Mouse (Mus musculus): ENCODE measurements at regions not wholly inside any gene's neighbourhood (a gene's known extent, or its start where the extent isn't known, plus 50 kb on each side); places are given as distances from the start of the nearest gene placed in this dataset.

- no peak for TF ChIP-seq EP300 (IDR thresholded peaks at IDR 0.05; ENCODE audit: low read depth)
- no peak for TF ChIP-seq CTCF (IDR thresholded peaks at IDR 0.05; ENCODE audit: low read depth)
These were observed 1240.5 kb downstream of the 9330182O14Rik start for GRCm38 (mm10) chr15:41374669-41375068.

Data from liver, embryonic 14.5 days (tissue).